Mouse (Mus musculus): ENCODE results near the gene Usp5. TPM values are rescaled to one million over a fixed set of nuclear protein-coding genes. Genes with fewer than 3 reads are reported as not detected.

Gene Usp5
- 110 and 131 TPM in 2 replicates for polyA plus RNA-seq (2014; fragmentation: Nextera tagmentation; extraction: Ambion mirVana)

GRCm38 (mm10) chr6:124828868-124829798 lies at the start of gene Usp5, which contains the start of gene Cdca3:
Gene Usp5 (minus strand): TSS chr6:124829484.
Gene Cdca3 (plus strand): TSS chr6:124829547.
- H3K27me3 ChIP-seq (replicated peaks; ENCODE audit: control insufficient read depth, insufficient read depth, low read length), result no peaks in the 10 kb centered on the region
- under 1% methylated on average over 43 of the region's 55 CpGs for WGBS
- ATAC-seq (ENCODE audit: low read depth) (peak; percentile 95), DNase-seq (ENCODE audit: low spot score) (peak; percentile 100)
- H3K4me1 ChIP-seq (ENCODE audit: control insufficient read depth, insufficient read depth, low read length), result peaks cover 9% of the 10 kb centered on the region; the same call in 1 of the 2 replicates
- H3K9ac ChIP-seq (ENCODE audit: low read depth, low read length), result peak within 1 kb of the TSS; percentile 74
- H3K27ac ChIP-seq (replicated peaks; ENCODE audit: low read depth, low read length), result peak within 1 kb of the TSS; percentile 95
- peaks cover 40% of the 10 kb centered on the region for H3K36me3 ChIP-seq (ENCODE audit: control insufficient read depth, insufficient read depth, low read length)
- H3K9me3 ChIP-seq (ENCODE audit: control insufficient read depth, low read length), result no peaks in the 10 kb centered on the region
- peak within 1 kb of the TSS; percentile 82 for H3K4me2 ChIP-seq (ENCODE audit: low read depth, low read length)
- peak within 1 kb of the TSS; percentile 58 for H3K4me3 ChIP-seq (ENCODE audit: low read depth, low read length)

- 37% methylated on average over 3 of the region's 3 CpGs for WGBS
Observed at GRCm38 (mm10) chr6:124874348-124874747, 45.1 kb upstream of the Usp5 start.

GRCm38 (mm10) chr6:124866560-124866959 lies 37.3 kb upstream of the Usp5 start:
- Histone ChIP-seq H3K9me3 (ENCODE audit: control insufficient read depth, low read length) (no peaks in the 10 kb centered on the region), H3K27me3 (replicated peaks; ENCODE audit: control insufficient read depth, insufficient read depth, low read length) (no peaks in the 10 kb centered on the region), H3K4me1 (ENCODE audit: control insufficient read depth, insufficient read depth, low read length) (peaks cover 7% of the 10 kb centered on the region), H3K4me3 (ENCODE audit: low read depth, low read length) (no peak overlapping the region), H3K4me2 (ENCODE audit: low read depth, low read length) (no peak overlapping the region), H3K27ac (replicated peaks; ENCODE audit: low read depth, low read length) (no peak overlapping the region), H3K9ac (ENCODE audit: low read depth, low read length) (no peak overlapping the region), H3K36me3 (ENCODE audit: control insufficient read depth, insufficient read depth, low read length) (no peaks in the 10 kb centered on the region)
- DNase-seq (ENCODE audit: low spot score), result no peak
- no peak for ATAC-seq (ENCODE audit: low read depth)
- 62% methylated on average over 6 of the region's 7 CpGs for WGBS

More at GRCm38 (mm10) chr6:124874348-124874747, 45.1 kb upstream of the Usp5 start:
- no peaks in the 10 kb centered on the region for H3K27me3 ChIP-seq (replicated peaks; ENCODE audit: control insufficient read depth, insufficient read depth, low read length)
- H3K4me3 ChIP-seq (ENCODE audit: low read depth, low read length), result no peak overlapping the region
- DNase-seq (ENCODE audit: low spot score) (no peak), ATAC-seq (ENCODE audit: low read depth) (no peak)
- no peaks in the 10 kb centered on the region for H3K36me3 ChIP-seq (ENCODE audit: control insufficient read depth, insufficient read depth, low read length)
- H3K9ac ChIP-seq (ENCODE audit: low read depth, low read length), result no peak overlapping the region
- no peaks in the 10 kb centered on the region for H3K4me1 ChIP-seq (ENCODE audit: control insufficient read depth, insufficient read depth, low read length)
- no peaks in the 10 kb centered on the region for H3K9me3 ChIP-seq (ENCODE audit: control insufficient read depth, low read length)
- H3K4me2 ChIP-seq (ENCODE audit: low read depth, low read length), result no peak overlapping the region
- no peak overlapping the region for H3K27ac ChIP-seq (replicated peaks; ENCODE audit: low read depth, low read length)

GRCm38 (mm10) chr6:124865766-124866362 lies 36.6 kb upstream of the Usp5 start:
- no peak for DNase-seq (ENCODE audit: low spot score)
- 50% methylated on average over 15 of the region's 18 CpGs for WGBS
- Histone ChIP-seq H3K4me2 (ENCODE audit: low read depth, low read length) (no peak overlapping the region), H3K9ac (ENCODE audit: low read depth, low read length) (peak overlapping the region; percentile 25; the same call in 1 of the 2 replicates), H3K27ac (replicated peaks; ENCODE audit: low read depth, low read length) (no peak overlapping the region), H3K4me1 (ENCODE audit: control insufficient read depth, insufficient read depth, low read length) (peaks cover 7% of the 10 kb centered on the region), H3K9me3 (ENCODE audit: control insufficient read depth, low read length) (no peaks in the 10 kb centered on the region), H3K27me3 (replicated peaks; ENCODE audit: control insufficient read depth, insufficient read depth, low read length) (no peaks in the 10 kb centered on the region), H3K4me3 (ENCODE audit: low read depth, low read length) (no peak overlapping the region), H3K36me3 (ENCODE audit: control insufficient read depth, insufficient read depth, low read length) (no peaks in the 10 kb centered on the region)
- ATAC-seq (ENCODE audit: low read depth), result no peak

- Histone ChIP-seq H3K4me3 (ENCODE audit: low read depth, low read length) (peak within 1 kb of the TSS; percentile 57), H3K4me1 (ENCODE audit: control insufficient read depth, insufficient read depth, low read length) (peaks cover 7% of the 10 kb centered on the region), H3K9ac (ENCODE audit: low read depth, low read length) (peak within 1 kb of the TSS; percentile 76), H3K9me3 (ENCODE audit: control insufficient read depth, low read length) (no peaks in the 10 kb centered on the region), H3K27me3 (replicated peaks; ENCODE audit: control insufficient read depth, insufficient read depth, low read length) (no peaks in the 10 kb centered on the region), H3K4me2 (ENCODE audit: low read depth, low read length) (peak within 1 kb of the TSS; percentile 95), H3K27ac (replicated peaks; ENCODE audit: low read depth, low read length) (peak within 1 kb of the TSS; percentile 48), H3K36me3 (ENCODE audit: control insufficient read depth, insufficient read depth, low read length) (no peaks in the 10 kb centered on the region)
- under 1% methylated on average over 32 of the region's 43 CpGs for WGBS
- DNase-seq (ENCODE audit: low spot score) (peak; percentile 82), ATAC-seq (ENCODE audit: low read depth) (peak; percentile 81)
Observed at GRCm38 (mm10) chr6:124863658-124864298, 34.5 kb upstream of the Usp5 start, which contains the start of gene Gpr162. Gene Gpr162 (minus strand): TSS chr6:124863983.

- ATAC-seq (ENCODE audit: low read depth) (peak; percentile 17; the same call in 1 of the 2 replicates), DNase-seq (ENCODE audit: low spot score) (no peak)
- Histone ChIP-seq H3K36me3 (ENCODE audit: control insufficient read depth, insufficient read depth, low read length) (no peaks in the 10 kb centered on the region), H3K27ac (replicated peaks; ENCODE audit: low read depth, low read length) (peak overlapping the region; percentile 48; the same call in 1 of the 2 replicates), H3K4me2 (ENCODE audit: low read depth, low read length) (peak overlapping the region; percentile 95), H3K27me3 (replicated peaks; ENCODE audit: control insufficient read depth, insufficient read depth, low read length) (no peaks in the 10 kb centered on the region), H3K9ac (ENCODE audit: low read depth, low read length) (peak overlapping the region; percentile 76), H3K9me3 (ENCODE audit: control insufficient read depth, low read length) (no peaks in the 10 kb centered on the region), H3K4me3 (ENCODE audit: low read depth, low read length) (peak overlapping the region; percentile 57), H3K4me1 (ENCODE audit: control insufficient read depth, insufficient read depth, low read length) (peaks cover 10% of the 10 kb centered on the region)
- under 1% methylated on average over 11 of the region's 16 CpGs for WGBS
Observed at GRCm38 (mm10) chr6:124863125-124863657, 33.9 kb upstream of the Usp5 start.

GRCm38 (mm10) chr6:124862406-124863124 lies 33.3 kb upstream of the Usp5 start:
- Histone ChIP-seq H3K9ac (ENCODE audit: low read depth, low read length) (peak overlapping the region; percentile 76), H3K4me2 (ENCODE audit: low read depth, low read length) (peak overlapping the region; percentile 95), H3K36me3 (ENCODE audit: control insufficient read depth, insufficient read depth, low read length) (no peaks in the 10 kb centered on the region), H3K9me3 (ENCODE audit: control insufficient read depth, low read length) (no peaks in the 10 kb centered on the region), H3K27me3 (replicated peaks; ENCODE audit: control insufficient read depth, insufficient read depth, low read length) (no peaks in the 10 kb centered on the region), H3K4me1 (ENCODE audit: control insufficient read depth, insufficient read depth, low read length) (peaks cover 11% of the 10 kb centered on the region), H3K4me3 (ENCODE audit: low read depth, low read length) (peak overlapping the region; percentile 57), H3K27ac (replicated peaks; ENCODE audit: low read depth, low read length) (no peak overlapping the region)
- WGBS, result 10% methylated on average over 8 of the region's 8 CpGs
- DNase-seq (ENCODE audit: low spot score) (no peak), ATAC-seq (ENCODE audit: low read depth) (no peak)
